Mouse (Mus musculus) intestine, embryonic 16.5 days (tissue): ENCODE measurements around the gene Gm765. TPM values are rescaled to one million over a fixed set of nuclear protein-coding genes. Genes with fewer than 3 reads are reported as not detected.

Experiments used
- ATAC-seq: fragments of 200-750 bp; cut with Nextera tagmentation; 2 replicates; pipeline ENCODE4 v1.8.0; 2017; ENCODE audit warnings: moderate TSS enrichment, moderate library complexity
- H3K27ac ChIP-seq: fragments of 300-500 bp; sonication (generic); 2 replicates; pipeline ENCODE4 v1.5.1; 2014; ENCODE audit warnings: mild to moderate bottlenecking, low read length
- H3K27me3 ChIP-seq: fragments of 300-500 bp; sonication (generic); replicated peaks from 2 replicates; pipeline ENCODE4 v1.6.1; 2014; ENCODE audit warnings: low read length, control low read depth, mixed read lengths; ENCODE audit not compliant: control insufficient read depth, insufficient read depth
- H3K36me3 ChIP-seq: fragments of 300-500 bp; sonication (generic); 2 replicates; pipeline ENCODE4 v1.6.1; 2014; ENCODE audit warnings: low read length, control low read depth; ENCODE audit not compliant: control insufficient read depth, insufficient read depth
- H3K4me1 ChIP-seq: fragments of 300-500 bp; sonication (generic); 2 replicates; pipeline ENCODE4 v1.6.1; 2014; ENCODE audit warnings: low read length, control low read depth, mixed read lengths; ENCODE audit not compliant: control insufficient read depth, insufficient read depth
- H3K4me2 ChIP-seq: fragments of 300-500 bp; sonication (generic); 2 replicates; pipeline ENCODE4 v1.6.1; 2014; ENCODE audit warnings: low read depth, low read length, control low read depth
- H3K4me3 ChIP-seq: fragments of 300-500 bp; sonication (generic); 2 replicates; pipeline ENCODE4 v1.5.1; 2014; ENCODE audit warnings: mild to moderate bottlenecking, low read length
- H3K9ac ChIP-seq: fragments of 300-500 bp; sonication (generic); 2 replicates; pipeline ENCODE4 v1.6.1; 2014; ENCODE audit warnings: low read depth, low read length
- H3K9me3 ChIP-seq: fragments of 300-500 bp; sonication (generic); 2 replicates; pipeline ENCODE4 v1.6.1; 2016; ENCODE audit warnings: low read length, control low read depth; ENCODE audit not compliant: control insufficient read depth
- WGBS: fragments of 180-500 bp; shearing (Covaris S2); extraction: QIAGEN DNeasy Blood & Tissue Kit; methylation state at CpG from one replicate; pipeline ENCODE4 v1.1.7; 2014; 5-methylcytosine and 5-hydroxymethylcytosine counted together
- polyA plus RNA-seq: library from polyadenylated mRNA; unstranded; fragments of >200 nt; fragmentation: Nextera tagmentation; extraction: Ambion mirVana; gene quantifications from 2 replicates; pipeline ENCODE4 v1.2.1, GENCODE M21; 2015

The Gm765 gene
- polyA plus RNA-seq, 1 experiment from 2014 or later = not detected

GRCm38 (mm10) chr6:98307159-98307558 is 35.4 kb downstream of the Gm765 start:
- no peaks in the 10 kb centered on the region for H3K36me3 ChIP-seq
- H3K27ac ChIP-seq = no peak overlapping the region
- no peak for ATAC-seq
- WGBS = 77% methylated on average over 7 of the region's 7 CpGs
- H3K9ac ChIP-seq = no peak overlapping the region
- H3K9me3 ChIP-seq = no peaks in the 10 kb centered on the region
- no peak overlapping the region for H3K4me3 ChIP-seq
- H3K27me3 ChIP-seq = no peaks in the 10 kb centered on the region
- peaks cover 4% of the 10 kb centered on the region; the same call in 1 of the 2 replicates for H3K4me1 ChIP-seq
- H3K4me2 ChIP-seq = no peak overlapping the region

DNA sequence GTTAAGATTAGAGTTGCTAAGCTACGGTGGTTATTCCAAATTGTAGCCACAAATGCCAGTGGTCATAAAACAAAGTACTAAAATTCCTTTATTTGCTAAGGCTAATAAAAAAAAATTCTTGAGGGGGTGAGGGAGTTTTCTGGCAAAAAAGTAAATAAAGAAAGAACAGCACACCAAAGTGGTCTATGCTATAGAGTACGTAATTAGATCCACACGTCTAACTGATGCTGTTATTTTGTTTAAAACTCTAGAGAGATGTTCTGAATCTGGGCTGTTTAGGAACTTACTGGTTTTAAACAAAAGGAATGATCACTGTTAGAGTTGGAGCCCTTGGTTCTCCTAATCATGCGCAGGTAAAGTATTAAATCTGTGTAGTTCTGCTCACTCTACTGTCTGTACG is 50.5 kb downstream of the Gm765 start:
- no peaks in the 10 kb centered on the region for H3K27me3 ChIP-seq
- no peaks in the 10 kb centered on the region for H3K36me3 ChIP-seq
- H3K27ac ChIP-seq = no peak overlapping the region
- H3K9me3 ChIP-seq = no peaks in the 10 kb centered on the region
- ATAC-seq = no peak
- no peak overlapping the region for H3K4me3 ChIP-seq
- H3K4me1 ChIP-seq = no peaks in the 10 kb centered on the region
- WGBS = 69% methylated on average over 5 of the region's 5 CpGs
- no peak overlapping the region for H3K4me2 ChIP-seq
- no peak overlapping the region for H3K9ac ChIP-seq

DNA sequence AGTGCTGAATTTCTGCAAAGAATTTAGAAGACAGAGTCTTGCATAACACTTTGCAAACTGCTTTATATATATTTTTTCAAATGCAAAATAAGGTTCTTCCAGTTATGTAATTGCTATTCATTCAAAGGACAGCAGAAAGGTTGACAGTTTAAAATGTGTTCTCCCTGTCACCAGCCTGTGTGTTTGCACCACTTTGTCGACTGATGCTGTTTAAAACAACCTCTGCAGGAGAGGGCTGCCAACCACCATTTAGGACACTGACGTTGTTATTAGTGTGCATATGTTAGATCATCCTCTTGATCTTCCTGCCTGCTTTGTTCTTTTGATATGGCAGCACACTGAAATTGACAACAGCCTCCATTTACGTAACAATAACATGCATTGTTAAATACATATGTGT is 54.2 kb downstream of the Gm765 start:
- no peak overlapping the region for H3K4me3 ChIP-seq
- H3K9ac ChIP-seq = no peak overlapping the region
- no peaks in the 10 kb centered on the region for H3K9me3 ChIP-seq
- H3K36me3 ChIP-seq = no peaks in the 10 kb centered on the region
- no peak overlapping the region for H3K4me2 ChIP-seq
- no peak for ATAC-seq
- no peaks in the 10 kb centered on the region for H3K27me3 ChIP-seq
- 41% methylated on average over 3 of the region's 3 CpGs for WGBS
- no peaks in the 10 kb centered on the region for H3K4me1 ChIP-seq
- H3K27ac ChIP-seq = no peak overlapping the region

DNA sequence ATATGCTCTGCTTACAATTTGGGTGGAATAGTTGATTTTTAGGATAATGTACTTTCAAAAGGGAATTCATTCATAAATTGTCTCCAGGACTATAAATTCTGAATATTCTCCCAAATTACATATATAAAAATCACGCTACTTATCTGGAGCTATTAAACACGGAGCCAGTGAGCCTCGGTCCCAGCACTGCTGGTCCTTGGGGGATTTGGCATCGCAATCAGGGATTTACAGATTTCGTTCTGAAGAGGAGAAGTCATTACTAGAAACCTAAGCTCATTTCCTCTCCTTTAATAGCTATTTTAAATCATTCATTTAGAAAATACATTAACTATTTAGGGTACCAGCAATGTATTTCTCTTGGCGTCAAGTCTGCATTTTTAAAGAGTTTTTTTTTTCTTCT is 55.0 kb downstream of the Gm765 start:
- H3K4me2 ChIP-seq = no peak overlapping the region
- H3K27ac ChIP-seq = no peak overlapping the region
- no peaks in the 10 kb centered on the region for H3K9me3 ChIP-seq
- no peak overlapping the region for H3K9ac ChIP-seq
- no peak overlapping the region for H3K4me3 ChIP-seq
- no peak for ATAC-seq
- no peaks in the 10 kb centered on the region for H3K36me3 ChIP-seq
- no peaks in the 10 kb centered on the region for H3K4me1 ChIP-seq
- no peaks in the 10 kb centered on the region for H3K27me3 ChIP-seq
- WGBS = 68% methylated on average over 6 of the region's 6 CpGs

- H3K36me3 ChIP-seq = no peaks in the 10 kb centered on the region
- H3K4me2 ChIP-seq = no peak overlapping the region
- H3K27me3 ChIP-seq = no peaks in the 10 kb centered on the region
- ATAC-seq = no peak
- H3K9me3 ChIP-seq = no peaks in the 10 kb centered on the region
- no peaks in the 10 kb centered on the region for H3K4me1 ChIP-seq
- 81% methylated on average over 2 of the region's 2 CpGs for WGBS
- no peak overlapping the region for H3K27ac ChIP-seq
- H3K9ac ChIP-seq = no peak overlapping the region
- no peak overlapping the region for H3K4me3 ChIP-seq
Measured at GRCm38 (mm10) chr6:98285190-98285589, 57.4 kb downstream of the Gm765 start.

DNA sequence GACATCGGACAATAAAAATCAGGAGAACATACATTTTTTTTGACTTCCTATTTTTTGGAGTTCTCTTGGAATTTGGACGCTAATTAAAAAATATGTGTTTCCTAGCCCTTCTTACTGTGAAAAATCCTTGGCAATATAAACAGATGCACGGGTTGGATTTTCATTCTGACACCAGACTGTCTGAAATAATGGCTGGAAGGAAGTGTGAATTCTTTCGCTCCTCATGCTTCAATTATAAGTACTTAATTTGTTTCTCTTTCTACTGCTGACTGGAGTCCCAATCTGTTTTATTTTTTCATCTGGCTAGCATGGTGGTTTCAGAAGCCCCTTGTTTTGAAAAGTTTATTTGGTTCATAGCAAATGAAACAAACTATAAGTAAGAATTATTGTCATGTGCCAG is 59.8 kb downstream of the Gm765 start:
- Histone ChIP-seq H3K27me3 (no peaks in the 10 kb centered on the region), H3K27ac (no peak overlapping the region), H3K4me2 (no peak overlapping the region), H3K4me3 (no peak overlapping the region), H3K36me3 (no peaks in the 10 kb centered on the region), H3K4me1 (no peaks in the 10 kb centered on the region), H3K9ac (no peak overlapping the region), H3K9me3 (no peaks in the 10 kb centered on the region)
- 76% methylated on average over 4 of the region's 4 CpGs for WGBS
- ATAC-seq = no peak

DNA sequence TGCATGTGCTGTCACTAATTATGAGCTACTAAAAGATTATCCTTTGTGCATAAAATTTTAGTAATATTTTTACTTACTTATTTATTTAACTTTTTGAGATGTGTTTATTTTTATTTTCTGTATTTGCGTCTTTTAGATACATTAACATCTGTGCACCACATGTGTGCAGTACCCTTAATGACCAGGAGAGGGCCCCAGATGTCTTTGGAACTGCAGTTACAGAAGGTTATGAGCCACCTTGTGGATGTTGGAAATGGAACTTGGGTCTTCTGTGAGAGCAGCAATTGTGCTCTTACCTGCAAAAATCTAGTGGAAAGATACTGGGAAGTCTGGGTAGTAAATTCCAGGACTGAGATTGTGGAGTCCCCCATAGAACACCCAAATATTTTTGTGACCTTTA is 71.0 kb downstream of the Gm765 start:
- WGBS = 81% methylated on average over 1 of the region's 1 CpGs
- Histone ChIP-seq H3K9ac (no peak overlapping the region), H3K27me3 (no peaks in the 10 kb centered on the region), H3K4me2 (no peak overlapping the region), H3K9me3 (no peaks in the 10 kb centered on the region), H3K27ac (no peak overlapping the region), H3K4me1 (no peaks in the 10 kb centered on the region), H3K36me3 (no peaks in the 10 kb centered on the region), H3K4me3 (no peak overlapping the region)
- no peak for ATAC-seq

DNA sequence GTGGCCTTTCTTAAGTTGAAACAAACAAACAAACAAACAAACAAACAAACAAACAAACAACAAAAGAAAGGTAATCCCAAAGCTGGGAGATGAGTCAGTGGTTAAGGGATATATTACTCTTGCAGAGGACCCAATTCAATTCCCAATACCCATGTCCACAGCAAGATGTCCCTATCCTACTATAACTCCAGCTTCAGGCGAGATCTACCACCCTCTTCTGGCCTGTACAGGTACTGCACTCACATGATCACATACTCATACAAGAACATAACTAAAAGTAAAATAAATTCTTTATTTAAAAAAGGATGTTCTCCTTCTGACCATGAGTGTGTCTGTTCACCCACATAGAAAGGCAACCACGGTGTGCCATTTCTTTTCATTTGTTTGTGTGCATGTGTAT is 79.6 kb downstream of the Gm765 start:
- no peak overlapping the region for H3K27ac ChIP-seq
- no peak overlapping the region for H3K4me3 ChIP-seq
- 58% methylated on average over 2 of the region's 2 CpGs for WGBS
- 0 out of 2 replicates have a peak, but pooled peaks cover 11% of the 10 kb centered on the region for H3K9me3 ChIP-seq
- H3K9ac ChIP-seq = no peak overlapping the region
- no peaks in the 10 kb centered on the region for H3K4me1 ChIP-seq
- H3K36me3 ChIP-seq = no peaks in the 10 kb centered on the region
- ATAC-seq = no peak
- H3K27me3 ChIP-seq = no peaks in the 10 kb centered on the region
- H3K4me2 ChIP-seq = no peak overlapping the region

DNA sequence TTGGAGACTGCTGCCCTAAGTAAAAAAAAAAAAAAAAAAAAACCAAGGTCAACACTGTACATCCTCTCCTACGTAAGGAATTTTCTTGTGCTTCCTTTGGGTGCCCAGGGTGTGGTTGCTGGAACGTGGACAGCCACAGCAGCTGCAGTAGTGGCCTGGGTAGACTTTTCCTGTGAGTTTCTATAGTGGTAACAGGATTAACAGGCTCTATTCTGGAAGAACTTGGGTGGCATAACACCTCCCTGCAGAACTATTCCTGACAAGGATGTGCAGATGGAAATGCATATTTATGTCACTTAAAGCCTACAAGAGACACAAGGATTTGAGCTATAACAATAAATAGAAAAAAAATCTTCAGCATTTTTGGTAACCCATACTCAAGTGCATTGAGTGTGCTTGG is 83.5 kb downstream of the Gm765 start:
- Histone ChIP-seq H3K36me3 (no peaks in the 10 kb centered on the region), H3K4me3 (no peak overlapping the region), H3K4me1 (no peaks in the 10 kb centered on the region), H3K4me2 (no peak overlapping the region), H3K27ac (no peak overlapping the region), H3K9ac (no peak overlapping the region), H3K9me3 (0 out of 2 replicates have a peak, but pooled peaks cover 11% of the 10 kb centered on the region), H3K27me3 (no peaks in the 10 kb centered on the region)
- WGBS = 51% methylated on average over 2 of the region's 2 CpGs
- ATAC-seq = no peak

DNA sequence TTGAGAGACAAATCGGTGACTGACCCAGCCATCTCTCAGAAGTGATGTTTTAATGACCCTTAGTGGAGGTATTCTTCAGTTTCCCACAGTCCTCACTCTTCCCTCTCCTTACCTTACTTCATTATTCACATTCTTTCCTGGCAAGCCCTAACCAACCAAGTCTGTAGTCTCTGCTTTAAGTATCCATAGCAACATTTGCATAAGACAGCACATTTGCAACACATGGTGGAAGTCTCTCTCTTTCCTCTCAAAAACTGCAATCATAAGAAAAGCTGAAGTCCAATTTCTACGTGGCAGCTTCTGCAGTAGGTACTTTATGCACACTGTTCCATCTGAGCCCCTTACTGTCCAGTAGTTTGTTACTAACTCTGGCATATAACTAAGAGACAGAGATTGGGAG is 96.1 kb downstream of the Gm765 start:
- H3K4me1 ChIP-seq = no peaks in the 10 kb centered on the region
- no peak overlapping the region for H3K4me3 ChIP-seq
- no peaks in the 10 kb centered on the region for H3K27me3 ChIP-seq
- no peaks in the 10 kb centered on the region for H3K9me3 ChIP-seq
- H3K27ac ChIP-seq = no peak overlapping the region
- H3K4me2 ChIP-seq = no peak overlapping the region
- ATAC-seq = no peak
- H3K9ac ChIP-seq = no peak overlapping the region
- no peaks in the 10 kb centered on the region for H3K36me3 ChIP-seq
- WGBS = 71% methylated on average over 2 of the region's 2 CpGs
